Mouse (Mus musculus): ENCODE data around the gene Cog7. TPM values are rescaled to one million over a fixed set of nuclear protein-coding genes. Genes with fewer than 3 reads are reported as not detected.

Gene Cog7
- polyA plus RNA-seq (2012; rRNA removed): 37.9 and 45.1 TPM in 2 replicates

DNA sequence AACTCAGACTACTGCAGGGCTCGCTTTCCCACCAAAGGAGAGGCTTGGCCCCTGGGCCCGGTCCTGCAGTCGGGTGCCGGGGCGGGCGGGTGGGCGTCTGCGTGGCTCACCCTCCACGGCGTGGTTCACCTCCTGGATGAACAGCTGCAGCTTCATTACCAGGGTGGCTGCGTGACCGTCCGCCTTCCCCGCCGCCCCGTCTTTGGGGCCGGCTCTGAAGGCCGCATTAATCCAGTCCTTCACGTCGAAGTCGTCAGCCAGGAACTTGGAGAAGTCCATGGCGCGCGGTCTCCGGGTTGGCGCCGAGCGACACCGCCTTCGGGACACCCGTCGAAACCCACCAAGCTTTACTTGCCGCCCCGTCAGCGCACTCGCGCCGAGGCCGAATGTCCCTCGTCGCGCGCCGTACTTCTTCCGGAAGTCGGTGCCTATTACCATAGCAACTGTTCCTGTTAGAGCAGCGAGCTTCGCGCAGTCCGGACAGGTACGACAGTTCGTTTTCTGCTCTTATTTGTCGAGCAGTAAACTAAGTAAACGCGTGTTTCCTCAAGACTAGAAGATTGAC is at the start of gene Cog7:
Gene Cog7 (minus strand): TSS at position 405 of the 565 bp plus-strand sequence.
- H3K27me3 ChIP-seq (ENCODE audit: control insufficient read depth, insufficient read depth, low read length): no peaks in the 10 kb centered on the region
- TF ChIP-seq POLR2A (IDR thresholded peaks at IDR 0.05; ENCODE audit: control insufficient read depth, low read depth, low read length) (peak; percentile 92), CTCF (IDR thresholded peaks at IDR 0.05; ENCODE audit: control insufficient read depth, insufficient read depth, insufficient replicate concordance, low read depth, low read length) (no peak)
- no peaks in the 10 kb centered on the region for H3K36me3 ChIP-seq (ENCODE audit: control insufficient read depth, insufficient read depth, low read length)
- H3K4me1 ChIP-seq (ENCODE audit: control insufficient read depth, insufficient read depth, low read length): peaks cover 5% of the 10 kb centered on the region
- peak within 1 kb of the TSS; percentile 98 for H3K4me3 ChIP-seq (ENCODE audit: control insufficient read depth, low read depth, low read length)
- H3K27ac ChIP-seq (ENCODE audit: control insufficient read depth, insufficient read depth, low read depth, low read length): peak within 1 kb of the TSS; percentile 83

GRCm38 (mm10) chr7:122022131-122022530 is 40.6 kb upstream of the Cog7 start:
- H3K36me3 ChIP-seq (ENCODE audit: control insufficient read depth, insufficient read depth, low read length): no peaks in the 10 kb centered on the region
- no peak overlapping the region for H3K27ac ChIP-seq (ENCODE audit: control insufficient read depth, insufficient read depth, low read depth, low read length)
- H3K4me1 ChIP-seq (ENCODE audit: control insufficient read depth, insufficient read depth, low read length): peaks cover 5% of the 10 kb centered on the region; the same call in 1 of the 2 replicates
- no peak overlapping the region for H3K4me3 ChIP-seq (ENCODE audit: control insufficient read depth, low read depth, low read length)
- no peak for TF ChIP-seq POLR2A (IDR thresholded peaks at IDR 0.05; ENCODE audit: control insufficient read depth, low read depth, low read length)
- no peak for TF ChIP-seq CTCF (IDR thresholded peaks at IDR 0.05; ENCODE audit: control insufficient read depth, insufficient read depth, insufficient replicate concordance, low read depth, low read length)
- H3K27me3 ChIP-seq (ENCODE audit: control insufficient read depth, insufficient read depth, low read length): no peaks in the 10 kb centered on the region

- TF ChIP-seq POLR2A (IDR thresholded peaks at IDR 0.05; ENCODE audit: control insufficient read depth, low read depth, low read length): peak; percentile 58
- no peak for TF ChIP-seq CTCF (IDR thresholded peaks at IDR 0.05; ENCODE audit: control insufficient read depth, insufficient read depth, insufficient replicate concordance, low read depth, low read length)
- Histone ChIP-seq H3K4me3 (ENCODE audit: control insufficient read depth, low read depth, low read length) (peak within 1 kb of the TSS; percentile 89), H3K4me1 (ENCODE audit: control insufficient read depth, insufficient read depth, low read length) (peaks cover 5% of the 10 kb centered on the region; the same call in 1 of the 2 replicates), H3K27ac (ENCODE audit: control insufficient read depth, insufficient read depth, low read depth, low read length) (peak within 1 kb of the TSS; percentile 59; the same call in 1 of the 2 replicates), H3K36me3 (ENCODE audit: control insufficient read depth, insufficient read depth, low read length) (no peaks in the 10 kb centered on the region), H3K27me3 (ENCODE audit: control insufficient read depth, insufficient read depth, low read length) (no peaks in the 10 kb centered on the region)
Measured at GRCm38 (mm10) chr7:122020667-122021354, 39.3 kb upstream of the Cog7 start, which contains the start of gene Gga2. Gga2 (minus strand) TSS chr7:122021222.

- H3K27ac ChIP-seq (ENCODE audit: control insufficient read depth, insufficient read depth, low read depth, low read length): no peak overlapping the region
- peaks cover 5% of the 10 kb centered on the region; the same call in 1 of the 2 replicates for H3K4me1 ChIP-seq (ENCODE audit: control insufficient read depth, insufficient read depth, low read length)
- H3K4me3 ChIP-seq (ENCODE audit: control insufficient read depth, low read depth, low read length): peak overlapping the region; percentile 89
- TF ChIP-seq POLR2A (IDR thresholded peaks at IDR 0.05; ENCODE audit: control insufficient read depth, low read depth, low read length): no peak
- no peak for TF ChIP-seq CTCF (IDR thresholded peaks at IDR 0.05; ENCODE audit: control insufficient read depth, insufficient read depth, insufficient replicate concordance, low read depth, low read length)
- no peaks in the 10 kb centered on the region for H3K36me3 ChIP-seq (ENCODE audit: control insufficient read depth, insufficient read depth, low read length)
- no peaks in the 10 kb centered on the region for H3K27me3 ChIP-seq (ENCODE audit: control insufficient read depth, insufficient read depth, low read length)
Measured at GRCm38 (mm10) chr7:122020273-122020666, 38.8 kb upstream of the Cog7 start.

- TF ChIP-seq CTCF (IDR thresholded peaks at IDR 0.05; ENCODE audit: control insufficient read depth, insufficient read depth, insufficient replicate concordance, low read depth, low read length) (no peak), POLR2A (IDR thresholded peaks at IDR 0.05; ENCODE audit: control insufficient read depth, low read depth, low read length) (no peak)
- peaks cover 5% of the 10 kb centered on the region; the same call in 1 of the 2 replicates for H3K4me1 ChIP-seq (ENCODE audit: control insufficient read depth, insufficient read depth, low read length)
- H3K27me3 ChIP-seq (ENCODE audit: control insufficient read depth, insufficient read depth, low read length): no peaks in the 10 kb centered on the region
- no peak overlapping the region for H3K27ac ChIP-seq (ENCODE audit: control insufficient read depth, insufficient read depth, low read depth, low read length)
- no peaks in the 10 kb centered on the region for H3K36me3 ChIP-seq (ENCODE audit: control insufficient read depth, insufficient read depth, low read length)
- no peak overlapping the region for H3K4me3 ChIP-seq (ENCODE audit: control insufficient read depth, low read depth, low read length)
Measured at GRCm38 (mm10) chr7:122018978-122019377, 37.5 kb upstream of the Cog7 start.

GRCm38 (mm10) chr7:122018247-122018646 is 36.7 kb upstream of the Cog7 start:
- Histone ChIP-seq H3K27ac (ENCODE audit: control insufficient read depth, insufficient read depth, low read depth, low read length) (no peak overlapping the region), H3K4me1 (ENCODE audit: control insufficient read depth, insufficient read depth, low read length) (peaks cover 5% of the 10 kb centered on the region; the same call in 1 of the 2 replicates), H3K4me3 (ENCODE audit: control insufficient read depth, low read depth, low read length) (no peak overlapping the region), H3K36me3 (ENCODE audit: control insufficient read depth, insufficient read depth, low read length) (no peaks in the 10 kb centered on the region), H3K27me3 (ENCODE audit: control insufficient read depth, insufficient read depth, low read length) (no peaks in the 10 kb centered on the region)
- TF ChIP-seq CTCF (IDR thresholded peaks at IDR 0.05; ENCODE audit: control insufficient read depth, insufficient read depth, insufficient replicate concordance, low read depth, low read length) (no peak), POLR2A (IDR thresholded peaks at IDR 0.05; ENCODE audit: control insufficient read depth, low read depth, low read length) (no peak)

- Histone ChIP-seq H3K36me3 (ENCODE audit: control insufficient read depth, insufficient read depth, low read length) (no peaks in the 10 kb centered on the region), H3K4me1 (ENCODE audit: control insufficient read depth, insufficient read depth, low read length) (peaks cover 1% of the 10 kb centered on the region; the same call in 1 of the 2 replicates), H3K4me3 (ENCODE audit: control insufficient read depth, low read depth, low read length) (no peak overlapping the region), H3K27me3 (ENCODE audit: control insufficient read depth, insufficient read depth, low read length) (no peaks in the 10 kb centered on the region), H3K27ac (ENCODE audit: control insufficient read depth, insufficient read depth, low read depth, low read length) (no peak overlapping the region)
- TF ChIP-seq CTCF (IDR thresholded peaks at IDR 0.05; ENCODE audit: control insufficient read depth, insufficient read depth, insufficient replicate concordance, low read depth, low read length): no peak
- no peak for TF ChIP-seq POLR2A (IDR thresholded peaks at IDR 0.05; ENCODE audit: control insufficient read depth, low read depth, low read length)
Measured at GRCm38 (mm10) chr7:122015734-122016133, 34.2 kb upstream of the Cog7 start.

Data from testis, adult 2 months (tissue).